Mouse (Mus musculus): ENCODE measurements around the gene Rbm10. TPM values are rescaled to one million over a fixed set of nuclear protein-coding genes. Genes with fewer than 3 reads are reported as not detected.

Rbm10 gene
- total RNA-seq (2022), result 10 to 100 TPM; 16.6 to 21.8 (median 18.6) TPM

DNA sequence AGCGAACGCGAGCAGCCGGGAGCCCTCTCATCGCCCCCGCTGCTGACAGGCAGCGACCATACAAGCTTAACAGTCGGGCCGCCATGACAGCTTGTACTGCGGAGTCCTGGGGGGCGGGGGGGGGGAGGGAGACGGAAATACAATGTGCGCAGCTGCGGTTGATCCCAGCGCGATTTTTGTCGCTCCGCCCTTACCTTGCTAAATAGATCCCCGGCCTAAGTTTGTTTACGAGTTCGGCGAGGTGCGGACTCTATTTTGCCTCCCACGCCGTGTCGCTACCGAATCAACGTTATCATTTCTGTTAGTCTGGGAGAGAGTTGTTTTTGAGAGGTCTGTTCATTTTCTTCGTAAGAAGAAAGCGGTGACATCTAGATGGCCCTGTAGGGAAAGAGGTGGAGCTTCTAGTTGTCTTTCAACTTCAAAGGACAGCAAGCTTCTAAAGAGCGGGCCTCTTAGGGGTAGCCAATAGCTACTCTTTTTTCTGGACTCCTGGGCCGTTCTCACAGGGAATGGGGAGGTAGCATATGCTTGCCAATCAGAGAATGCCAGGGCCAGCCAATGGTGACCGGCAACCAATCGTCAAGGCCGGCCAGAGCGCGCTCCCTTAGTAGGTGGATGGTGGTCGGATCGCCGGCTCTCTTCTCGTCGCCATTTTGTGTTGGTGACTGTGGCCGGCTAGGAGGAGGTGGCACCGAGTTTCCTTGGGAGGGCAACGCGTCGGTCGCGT, at the start of gene Rbm10, which contains the start of gene Ndufb11:
Gene Rbm10, plus strand, starts transcription at position 328 of the 727 bp plus-strand sequence.
Gene Ndufb11, minus strand, starts transcription at position 444 of the 727 bp plus-strand sequence.
- DNase-seq (ENCODE audit: low spot score), result peak; percentile 80

DNA sequence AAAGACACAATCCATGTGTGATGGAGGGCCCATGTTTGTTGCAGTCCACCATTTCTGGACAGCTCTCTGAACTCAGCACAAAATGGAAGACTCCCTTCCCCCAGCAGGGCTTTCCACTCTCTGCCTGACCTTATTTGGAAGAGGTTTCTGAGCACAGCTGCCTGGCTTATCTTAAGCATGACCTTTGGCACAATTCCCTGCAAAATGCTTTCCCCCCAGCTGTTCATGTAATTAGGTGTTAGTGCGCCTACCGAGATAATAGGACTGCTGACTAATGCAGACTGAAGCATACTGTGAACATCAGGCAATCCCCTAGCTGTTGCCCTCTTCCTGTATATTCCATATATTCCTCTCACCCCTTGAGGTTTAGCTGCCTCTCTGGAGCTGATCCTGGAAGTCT, 46.3 kb upstream of the Rbm10 start:
- DNase-seq (ENCODE audit: low spot score), result peak; percentile 55

GRCm38 (mm10) chrX:20572683-20573082, 44.6 kb upstream of the Rbm10 start:
- DNase-seq (ENCODE audit: low spot score), result no peak

GRCm38 (mm10) chrX:20573927-20574326, 43.4 kb upstream of the Rbm10 start:
- no peak for DNase-seq (ENCODE audit: low spot score)

DNA sequence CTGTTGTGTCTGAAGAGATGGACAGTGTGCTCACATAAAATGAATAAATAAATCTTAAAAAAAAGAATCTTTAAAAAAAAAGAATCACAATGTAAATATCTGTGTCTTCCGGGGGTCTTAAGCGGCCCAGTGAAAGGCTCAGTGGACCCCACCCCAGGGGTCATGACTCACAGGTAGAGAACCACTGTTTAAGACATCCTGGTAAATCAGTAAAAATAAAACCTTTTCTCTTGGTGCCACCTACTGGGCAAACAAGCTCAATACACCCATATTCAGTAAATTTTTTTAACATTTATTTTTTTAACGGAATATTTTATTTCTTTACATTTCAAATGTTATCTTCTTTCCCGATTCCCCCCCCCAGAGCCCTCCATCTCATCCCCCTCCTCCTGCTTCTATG, 29.3 kb upstream of the Rbm10 start:
- no peak for DNase-seq (ENCODE audit: low spot score)

- no peak for DNase-seq (ENCODE audit: low spot score)
Observed at GRCm38 (mm10) chrX:20608500-20608899, 8.8 kb upstream of the Rbm10 start.

DNA sequence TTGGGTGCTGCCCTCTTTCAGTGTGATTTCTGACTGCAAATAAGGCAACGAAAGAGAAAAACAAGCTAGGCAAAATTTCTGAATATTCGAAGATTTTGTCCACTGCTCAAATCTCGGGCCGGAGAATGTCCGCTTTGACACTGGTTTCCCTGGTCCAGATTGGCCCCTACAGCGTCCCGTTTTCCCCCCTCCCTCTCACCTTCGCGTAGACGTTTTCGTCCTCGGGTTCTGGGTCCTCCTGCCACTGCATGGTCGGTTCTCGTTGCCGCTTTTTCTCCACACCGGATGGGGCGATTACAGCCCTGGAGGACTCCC, 485 bp upstream of the Rbm10 start:
- DNase-seq (ENCODE audit: low spot score), result no peak

- peak; percentile 7 for DNase-seq (ENCODE audit: low spot score)
Observed at GRCm38 (mm10) chrX:20617903-20618399, 648 bp downstream of the Rbm10 start.

GRCm38 (mm10) chrX:20638141-20638540, 20.8 kb downstream of the Rbm10 start:
- DNase-seq (ENCODE audit: low spot score), result no peak

DNA sequence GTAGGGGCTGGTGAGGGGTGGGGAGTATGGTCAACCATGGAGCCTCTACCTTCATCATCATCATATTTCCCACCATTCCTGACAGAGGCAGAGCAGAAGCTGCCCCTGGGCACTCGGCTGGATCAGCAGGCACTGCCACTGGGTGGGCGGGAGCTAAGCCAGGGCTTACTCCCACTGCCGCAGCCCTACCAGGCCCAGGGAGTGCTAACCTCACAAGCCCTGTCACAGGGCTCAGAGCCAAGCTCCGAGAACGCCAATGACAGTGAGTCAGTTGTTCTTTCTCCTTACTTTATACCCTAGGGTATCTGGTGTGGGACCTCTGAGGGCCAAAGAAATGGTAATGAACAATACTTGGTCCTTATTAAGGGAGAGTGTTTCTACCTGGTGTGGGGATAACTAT, 27.5 kb downstream of the Rbm10 start:
- DNase-seq (ENCODE audit: low spot score), result no peak

DNA sequence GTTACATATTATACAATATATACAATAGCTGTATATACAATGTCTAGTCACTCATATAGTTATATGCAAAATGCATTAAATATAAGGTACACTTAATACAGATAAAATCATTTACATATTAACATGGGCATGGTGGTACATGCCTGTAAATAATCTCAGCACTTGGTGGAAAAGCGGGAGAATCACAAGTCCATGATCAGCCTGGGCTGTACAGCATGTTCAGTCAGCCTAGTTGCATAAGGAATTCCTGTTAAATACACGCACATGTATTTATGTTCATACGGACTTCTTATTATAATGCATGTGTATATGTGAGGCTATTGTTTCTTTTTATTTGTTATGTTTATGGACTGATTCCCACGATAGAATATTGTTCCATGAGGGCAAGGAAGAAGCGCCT, 40.3 kb downstream of the Rbm10 start:
- no peak for DNase-seq (ENCODE audit: low spot score)

- peak; percentile 68 for DNase-seq (ENCODE audit: low spot score)
Observed at GRCm38 (mm10) chrX:20658026-20658652, 40.8 kb downstream of the Rbm10 start, which contains the start of gene Uba1. Gene Uba1 (plus strand): TSS chrX:20658326.

- no peak for DNase-seq (ENCODE audit: low spot score)
Observed at GRCm38 (mm10) chrX:20658891-20659406, 41.6 kb downstream of the Rbm10 start.

DNA sequence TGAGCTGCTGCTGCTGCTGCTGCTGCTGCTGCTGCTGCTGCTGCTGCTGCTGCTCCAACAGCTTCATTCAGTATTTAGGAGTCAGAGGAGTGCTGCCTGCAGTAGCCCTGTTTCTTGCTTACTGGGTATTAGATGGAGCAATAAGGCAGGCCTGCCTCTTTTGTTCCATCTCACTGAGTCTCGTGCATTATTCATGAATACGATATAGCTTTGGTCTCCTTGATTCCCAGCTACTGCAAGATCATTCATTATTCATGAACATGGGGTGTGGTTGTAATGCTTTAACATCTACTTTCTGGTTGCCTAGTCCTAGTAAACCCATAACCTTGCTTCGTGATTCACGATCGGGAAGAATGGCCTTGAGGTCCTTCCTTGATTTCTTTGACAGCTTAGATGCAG, 45.0 kb downstream of the Rbm10 start:
- DNase-seq (ENCODE audit: low spot score), result no peak

- peak; percentile 87 for DNase-seq (ENCODE audit: low spot score)
Observed at GRCm38 (mm10) chrX:20662716-20663443, 45.6 kb downstream of the Rbm10 start.

DNA sequence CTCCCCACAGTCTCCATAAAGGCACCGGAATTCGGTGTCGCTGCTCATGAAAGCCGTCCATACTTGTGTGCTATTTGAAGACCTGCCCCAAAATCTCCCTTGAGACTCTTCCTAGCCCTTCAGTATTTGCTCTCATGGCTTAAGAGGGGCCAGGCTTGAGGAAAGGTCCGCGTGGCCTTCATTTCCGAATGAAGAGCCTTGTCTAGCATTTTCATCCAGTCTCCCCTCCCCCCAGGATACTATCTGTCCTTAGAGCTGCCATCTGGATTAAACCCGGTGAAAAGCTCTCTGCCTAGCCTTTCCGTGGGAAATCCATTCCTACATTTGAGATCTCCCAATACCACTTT, 46.1 kb downstream of the Rbm10 start:
- DNase-seq (ENCODE audit: low spot score), result peak; percentile 3

DNA sequence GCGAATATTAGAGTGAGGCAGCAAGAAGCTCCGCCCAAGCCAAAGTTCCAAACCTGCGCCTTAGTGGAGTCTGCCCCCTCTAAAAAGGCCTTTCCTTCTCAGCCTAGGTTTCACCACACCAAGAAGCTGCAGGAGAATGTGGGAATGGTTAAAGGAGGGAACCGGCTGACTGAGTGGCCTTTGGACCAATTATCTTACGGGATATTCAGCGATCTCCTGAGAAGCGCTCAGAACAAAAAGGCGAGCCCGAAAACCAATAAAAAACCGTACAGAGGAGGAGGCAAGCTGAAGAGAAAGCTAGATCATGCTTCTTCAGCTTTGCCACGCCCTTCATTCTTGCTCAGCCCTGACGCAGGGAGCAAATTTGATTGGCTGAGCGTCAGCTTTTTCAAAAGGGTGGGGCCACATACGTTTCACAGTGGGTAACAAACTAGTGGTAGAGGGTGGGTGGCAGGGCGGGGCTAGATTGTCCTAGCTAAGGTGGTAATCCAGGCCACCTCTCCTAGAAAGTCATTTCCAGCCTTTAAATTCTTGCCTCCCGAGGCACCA, 70.3 kb downstream of the Rbm10 start, which contains the start of gene Cdk16:
Gene Cdk16, plus strand, starts transcription at position 436 of the 549 bp plus-strand sequence.
- DNase-seq (ENCODE audit: low spot score), result peak; percentile 91

DNA sequence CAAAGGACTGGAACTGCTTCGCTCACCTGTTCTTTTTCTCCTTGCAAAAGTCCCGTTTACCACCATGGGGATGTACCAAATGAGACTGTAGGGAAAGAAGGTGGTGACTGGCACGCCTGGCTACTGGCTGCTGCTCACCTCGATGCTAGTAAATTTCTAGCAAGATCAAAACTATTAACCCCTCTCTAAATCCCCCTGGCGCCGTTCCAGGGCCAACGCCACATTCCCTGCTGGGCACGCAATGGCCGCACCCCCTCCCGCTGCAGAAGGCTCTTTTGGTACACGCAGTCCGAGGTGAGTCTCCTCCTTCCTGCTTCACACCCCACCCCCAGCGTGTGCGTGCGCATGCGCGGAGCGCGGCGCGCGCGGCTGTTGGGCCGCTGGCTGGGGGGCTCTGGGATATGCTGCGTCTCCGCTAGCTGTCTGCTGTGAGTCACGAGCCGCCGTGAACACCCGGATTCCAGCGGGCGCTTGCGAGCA, 70.8 kb downstream of the Rbm10 start:
- DNase-seq (ENCODE audit: low spot score), result peak; percentile 73

DNA sequence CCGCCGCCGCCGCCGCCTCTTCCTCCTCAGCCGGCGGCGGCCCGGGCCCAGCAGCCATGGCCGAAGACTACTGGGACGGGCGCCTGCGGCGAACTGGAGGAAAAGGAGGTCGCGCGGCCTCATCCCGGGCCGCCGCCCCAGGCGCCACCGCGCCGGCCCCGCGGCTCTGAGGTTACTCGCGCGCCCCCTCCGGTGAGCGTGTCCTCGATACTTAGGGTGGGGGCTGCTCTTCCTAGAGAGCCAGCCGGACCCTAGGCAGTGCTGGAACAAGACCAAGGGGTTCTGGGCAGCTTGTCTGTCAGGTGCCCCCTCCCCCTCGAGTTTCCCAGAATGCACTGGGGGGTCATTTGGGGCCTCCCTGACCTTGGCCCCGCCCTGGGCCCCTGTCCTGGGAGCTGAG, 71.3 kb downstream of the Rbm10 start:
- DNase-seq (ENCODE audit: low spot score), result peak; percentile 38

DNA sequence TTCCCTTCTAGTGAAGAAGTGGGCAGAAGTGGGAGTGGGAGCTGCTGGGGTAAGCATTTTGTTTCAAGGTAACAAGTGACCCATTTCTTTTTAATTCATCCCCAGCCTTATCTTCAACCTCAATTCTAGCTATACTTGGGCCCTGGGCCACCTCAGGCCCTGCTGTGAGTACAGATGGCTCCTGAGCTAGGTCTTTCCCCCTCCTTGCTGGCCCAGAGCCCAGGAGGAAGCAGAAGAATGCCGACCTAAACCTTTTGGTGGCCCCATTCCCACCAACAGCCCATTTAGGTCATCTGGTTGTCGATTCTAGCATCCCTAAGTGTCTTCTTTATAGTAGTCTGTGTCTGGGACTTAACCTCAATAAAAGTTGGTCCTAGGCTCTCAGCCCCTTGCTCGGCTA, 74.3 kb downstream of the Rbm10 start:
- DNase-seq (ENCODE audit: low spot score), result no peak

DNA sequence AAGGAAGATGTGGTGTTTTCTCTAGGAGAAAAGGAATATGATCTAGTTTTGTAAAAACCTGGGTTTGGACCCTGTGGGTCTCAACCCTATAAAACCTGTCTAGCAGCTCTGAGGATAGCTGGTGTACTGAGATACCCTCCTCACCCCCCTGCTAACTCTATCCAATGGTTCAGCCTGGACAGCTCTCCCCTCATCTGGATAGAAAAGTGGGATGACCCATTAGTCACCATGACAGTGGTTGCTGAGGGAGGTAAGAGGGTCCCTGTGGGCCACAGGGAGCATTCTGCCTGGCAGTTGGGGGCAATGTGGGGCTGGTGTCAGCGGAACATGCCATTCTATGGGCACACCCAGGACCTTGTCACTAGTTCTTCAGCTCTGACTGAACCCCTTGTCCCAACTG, 75.3 kb downstream of the Rbm10 start:
- DNase-seq (ENCODE audit: low spot score), result no peak

DNA sequence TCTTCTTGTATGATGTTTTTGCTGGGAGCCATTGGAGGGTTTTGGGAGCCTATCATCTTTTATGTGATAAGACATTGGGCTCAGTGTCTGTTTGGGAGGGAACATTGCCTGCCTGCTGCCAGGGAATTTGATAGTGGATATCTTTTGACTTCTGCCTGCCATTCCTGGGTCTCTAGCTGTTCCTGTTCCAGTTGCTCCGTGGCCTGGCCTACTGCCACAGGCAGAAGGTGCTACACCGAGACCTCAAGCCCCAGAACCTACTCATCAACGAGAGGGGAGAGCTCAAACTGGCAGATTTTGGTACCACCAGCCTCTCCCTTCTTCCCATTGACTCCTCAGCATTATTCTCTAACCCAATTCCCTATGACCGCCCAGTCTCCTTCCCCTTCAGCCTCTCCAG, 78.5 kb downstream of the Rbm10 start:
- DNase-seq (ENCODE audit: low spot score), result peak; percentile 3

Data from heart, adult 8-10 months (tissue).